Mouse (Mus musculus) olfactory bulb, adult 2 months (tissue): ENCODE data around the gene Smarcd2. TPM values are rescaled to one million over a fixed set of nuclear protein-coding genes. Genes with fewer than 3 reads are reported as not detected.

Source experiments
- H3K27ac ChIP-seq: fragments of 200-500 bp; 2 replicates; pipeline ENCODE4 v1.5.1; 2012; ENCODE audit warnings: low read depth, low read length; ENCODE audit not compliant: insufficient read depth
- H3K4me1 ChIP-seq: fragments of 200-500 bp; 2 replicates; pipeline ENCODE4 v1.6.1; 2012; ENCODE audit warnings: low read length; ENCODE audit not compliant: control insufficient read depth, insufficient read depth
- H3K4me3 ChIP-seq: fragments of 200-500 bp; 2 replicates; pipeline ENCODE4 v1.5.1; 2012; ENCODE audit warnings: mild to moderate bottlenecking, low read depth, low read length, moderate library complexity; ENCODE audit not compliant: insufficient read depth
- CTCF ChIP-seq: fragments of 200-500 bp; IDR thresholded peaks from 2 replicates; pipeline ENCODE4 v1.5.1; 2012; ENCODE audit warnings: low read depth, mild to moderate bottlenecking, low read length, moderate library complexity; ENCODE audit not compliant: insufficient read depth
- POLR2A ChIP-seq: fragments of 200-500 bp; IDR thresholded peaks from 2 replicates; pipeline ENCODE4 v1.6.1; 2012; ENCODE audit warnings: mild to moderate bottlenecking, low read depth, low read length, moderate library complexity; ENCODE audit not compliant: insufficient read depth
- WGBS: fragments of 180-500 bp; shearing (Covaris S2); methylation state at CpG from one replicate; pipeline ENCODE4 v1.1.7; 2018; 5-methylcytosine and 5-hydroxymethylcytosine counted together
- polyA plus RNA-seq: library from polyadenylated mRNA; stranded (reverse); fragments of >200 nt; gene quantifications from 2 replicates; pipeline ENCODE4 v1.2.4, GENCODE M21; 2012; ENCODE audit warnings: low replicate concordance; ENCODE audit not compliant: missing spikeins, insufficient read depth, insufficient read length

The Smarcd2 gene
- polyA plus RNA-seq, 1 experiment: not detected

DNA sequence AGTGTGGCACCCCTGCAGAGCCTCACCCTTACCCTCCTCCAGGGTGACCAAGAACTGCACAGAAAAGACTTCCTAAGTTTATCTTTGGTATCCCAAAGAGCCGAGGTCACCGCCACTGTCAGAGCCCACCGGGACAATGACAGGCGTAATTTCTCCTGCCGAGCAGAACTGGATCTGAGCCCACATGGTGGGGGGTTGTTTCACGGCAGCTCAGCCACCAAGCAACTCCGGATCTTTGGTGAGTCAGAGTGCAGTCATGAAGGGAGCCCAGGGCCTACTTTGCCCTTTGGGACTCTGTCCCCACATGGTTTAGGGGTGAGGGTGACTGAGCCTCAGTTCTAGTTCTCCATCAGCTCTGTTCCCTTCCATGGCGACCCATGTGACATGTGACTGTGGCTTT lies 11.4 kb upstream of the Smarcd2 start:
- 0 out of 2 replicates have a peak, but pooled peaks cover 4% of the 10 kb centered on the region for H3K4me1 ChIP-seq
- TF ChIP-seq CTCF (no peak), POLR2A (no peak)
- H3K4me3 ChIP-seq: no peak overlapping the region
- H3K27ac ChIP-seq: no peak overlapping the region
- WGBS: 42% methylated on average over 8 of the region's 8 CpGs

DNA sequence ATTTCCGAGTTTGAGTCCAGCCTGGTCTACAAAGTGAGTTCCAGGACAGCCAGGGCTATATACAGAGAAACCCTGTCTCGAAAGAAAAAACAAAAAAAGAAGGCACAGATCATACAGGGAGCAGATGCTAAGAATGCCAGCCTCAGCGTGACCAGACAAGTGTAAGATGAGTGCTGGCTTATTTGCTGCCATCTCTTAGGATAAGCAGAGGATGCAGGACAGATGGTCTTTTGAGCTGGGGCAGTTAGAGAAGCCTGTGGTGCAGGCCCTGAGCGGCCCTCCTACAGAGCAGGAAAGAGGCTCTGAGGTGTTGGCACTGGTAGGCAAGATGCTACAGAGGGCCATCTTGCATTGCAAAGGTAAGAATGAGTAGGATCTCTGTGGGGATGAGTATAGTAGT lies 10.6 kb upstream of the Smarcd2 start:
- Histone ChIP-seq H3K4me3 (no peak overlapping the region), H3K27ac (no peak overlapping the region), H3K4me1 (0 out of 2 replicates have a peak, but pooled peaks cover 4% of the 10 kb centered on the region)
- 86% methylated on average over 4 of the region's 4 CpGs for WGBS
- TF ChIP-seq CTCF: no peak
- TF ChIP-seq POLR2A: no peak

- H3K4me3 ChIP-seq: no peak overlapping the region
- TF ChIP-seq CTCF (no peak), POLR2A (no peak)
- H3K4me1 ChIP-seq: 0 out of 2 replicates have a peak, but pooled peaks cover 4% of the 10 kb centered on the region
- H3K27ac ChIP-seq: no peak overlapping the region
- WGBS: 88% methylated on average over 6 of the region's 6 CpGs
Observed at GRCm38 (mm10) chr11:106282452-106282851, 9.7 kb upstream of the Smarcd2 start.

GRCm38 (mm10) chr11:106276454-106276853 lies 3.7 kb upstream of the Smarcd2 start, which contains the start of gene Tcam1:
Gene Tcam1, plus strand, starts transcription at chr11:106276672.
- no peak within 1 kb of the TSS for H3K4me3 ChIP-seq
- H3K27ac ChIP-seq: no peak within 1 kb of the TSS
- H3K4me1 ChIP-seq: peaks cover 4% of the 10 kb centered on the region
- peak; percentile 59 for TF ChIP-seq CTCF
- no peak for TF ChIP-seq POLR2A
- WGBS: 5% methylated on average over 25 of the region's 25 CpGs

DNA sequence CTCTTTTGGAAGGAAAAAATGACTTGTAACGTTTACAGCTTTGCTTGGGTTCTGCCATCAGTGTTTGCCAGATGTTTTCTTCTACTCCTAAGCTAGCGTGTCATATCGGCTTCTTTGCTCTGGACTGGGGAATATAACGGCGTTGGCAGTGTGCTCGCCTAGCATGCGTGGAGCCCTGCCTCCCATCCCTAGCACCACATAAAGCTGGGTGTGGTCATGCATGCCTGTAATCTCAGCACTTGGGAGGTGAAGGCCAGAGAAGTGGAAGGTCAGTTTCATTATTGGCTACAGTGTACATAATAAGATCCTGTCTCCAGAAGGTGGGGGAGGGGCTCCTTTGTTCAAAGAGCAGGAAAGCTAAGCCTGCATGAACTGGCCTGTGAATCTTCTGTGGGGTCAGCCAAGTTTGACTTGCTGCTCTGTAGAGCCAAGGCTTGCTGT lies 2.2 kb upstream of the Smarcd2 start:
- 79% methylated on average over 7 of the region's 7 CpGs for WGBS

GRCm38 (mm10) chr11:106274374-106274773 lies 1.6 kb upstream of the Smarcd2 start:
- H3K4me3 ChIP-seq: no peak overlapping the region
- H3K27ac ChIP-seq: no peak overlapping the region
- WGBS: 91% methylated on average over 1 of the region's 1 CpGs
- peaks cover 12% of the 10 kb centered on the region for H3K4me1 ChIP-seq
- TF ChIP-seq CTCF (no peak), POLR2A (no peak)

More for the DNA sequence above, 2.2 kb upstream of the Smarcd2 start:
- Histone ChIP-seq H3K4me3 (no peak overlapping the region), H3K27ac (no peak overlapping the region), H3K4me1 (peaks cover 11% of the 10 kb centered on the region)
- TF ChIP-seq POLR2A (no peak), CTCF (no peak)

DNA sequence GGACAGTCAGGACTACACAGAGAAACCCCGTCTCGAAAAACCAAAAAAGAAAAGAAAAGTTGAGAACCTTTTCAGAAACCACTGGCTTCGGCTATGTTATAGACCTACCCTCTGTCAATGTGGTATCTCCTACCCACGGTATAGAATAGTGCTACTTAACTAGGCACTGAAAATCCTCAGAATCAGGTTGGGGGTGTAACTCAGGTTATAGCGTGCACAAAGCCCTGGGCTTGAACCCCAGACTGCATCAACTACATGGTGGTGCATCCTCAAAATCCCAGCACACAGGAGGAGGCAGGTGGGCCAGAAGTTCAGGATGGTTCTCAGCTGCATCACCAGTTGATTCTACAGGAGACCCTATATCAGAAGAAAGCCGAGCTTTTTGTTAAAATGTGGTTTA lies 1.0 kb upstream of the Smarcd2 start:
- H3K27ac ChIP-seq: no peak overlapping the region
- WGBS: 96% methylated on average over 6 of the region's 6 CpGs
- H3K4me1 ChIP-seq: peaks cover 17% of the 10 kb centered on the region
- TF ChIP-seq CTCF (no peak), POLR2A (no peak)
- no peak overlapping the region for H3K4me3 ChIP-seq

DNA sequence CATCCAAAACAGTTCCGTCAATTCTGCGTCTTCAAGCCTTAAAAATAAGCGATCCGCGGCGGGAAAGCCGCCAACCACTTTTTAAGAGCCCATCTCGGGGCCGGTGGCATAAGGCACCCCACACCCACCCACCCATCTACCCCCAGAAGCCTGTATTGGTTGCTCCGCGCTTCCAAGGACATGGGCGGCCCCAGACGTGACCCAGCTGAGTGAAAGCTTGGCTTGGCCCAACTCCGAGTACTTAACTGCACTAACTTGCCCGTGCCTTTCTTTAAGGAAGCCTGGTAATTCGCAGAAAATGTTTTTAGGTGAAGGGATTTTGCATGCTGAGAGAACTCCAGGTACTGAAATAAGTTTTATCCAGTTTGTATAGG lies 526 bp upstream of the Smarcd2 start:
- peaks cover 21% of the 10 kb centered on the region for H3K4me1 ChIP-seq
- peak overlapping the region; percentile 67; the same call in 1 of the 2 replicates for H3K27ac ChIP-seq
- 13% methylated on average over 16 of the region's 16 CpGs for WGBS
- peak overlapping the region; percentile 77 for H3K4me3 ChIP-seq
- no peak for TF ChIP-seq CTCF
- TF ChIP-seq POLR2A: no peak

DNA sequence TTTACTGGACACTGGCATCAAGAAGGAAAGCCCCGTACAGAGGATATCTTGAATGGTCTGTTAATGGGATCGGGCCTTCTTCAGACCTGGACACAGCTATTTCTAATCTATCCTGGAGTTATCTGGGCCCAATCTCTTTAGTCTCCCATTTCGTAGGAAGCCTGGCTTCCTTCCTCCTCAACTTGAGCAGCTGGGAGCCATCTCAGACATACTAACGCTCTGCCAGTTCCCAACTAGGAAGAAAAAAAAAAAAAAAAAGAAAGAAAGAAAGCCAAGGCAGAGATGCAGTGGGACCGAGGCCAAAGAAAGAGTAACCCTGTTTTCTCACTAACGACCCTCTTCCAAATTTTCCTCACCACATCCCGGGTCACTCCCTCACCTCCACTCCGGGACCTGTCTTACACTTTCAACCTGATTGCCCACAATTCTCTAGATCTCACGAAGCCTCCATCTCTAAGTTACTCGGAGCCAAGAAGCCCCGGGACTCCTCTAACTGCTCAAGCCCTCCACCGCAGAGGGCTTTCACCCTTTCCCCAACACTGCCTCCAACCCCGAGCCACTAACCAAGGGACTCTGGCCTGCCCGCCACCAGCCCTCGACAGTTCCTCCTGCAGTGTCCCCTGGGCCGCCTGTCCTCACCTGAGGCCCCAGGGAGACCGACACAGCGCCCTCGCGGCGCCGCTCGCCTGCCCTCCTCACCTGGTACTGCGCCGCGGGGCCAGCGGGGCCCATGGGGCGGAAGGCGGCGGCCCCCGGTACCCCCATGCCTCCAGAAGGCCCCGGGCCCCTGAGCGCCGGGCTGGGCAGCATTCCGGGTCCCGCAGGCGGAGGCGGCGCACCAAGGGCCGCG lies 753 bp downstream of the Smarcd2 start:
- Histone ChIP-seq H3K27ac (peak overlapping the region; percentile 45; the same call in 1 of the 2 replicates), H3K4me1 (peaks cover 32% of the 10 kb centered on the region), H3K4me3 (peak overlapping the region; percentile 77)
- TF ChIP-seq CTCF (no peak), POLR2A (no peak)
- under 1% methylated on average over 41 of the region's 41 CpGs for WGBS
